Mouse (Mus musculus) lung, postnatal 0 days (tissue): ENCODE results near the gene Pan2.

Experiments used
- CTCF ChIP-seq: IDR thresholded peaks from 2 replicates; pipeline ENCODE4 v1.5.1; 2016; ENCODE audit warnings: antibody characterized with exemption, mild to moderate bottlenecking
- EP300 ChIP-seq: IDR thresholded peaks from 2 replicates; pipeline ENCODE4 v1.6.1; 2016; ENCODE audit warnings: antibody characterized with exemption, mild to moderate bottlenecking, control low read depth

DNA sequence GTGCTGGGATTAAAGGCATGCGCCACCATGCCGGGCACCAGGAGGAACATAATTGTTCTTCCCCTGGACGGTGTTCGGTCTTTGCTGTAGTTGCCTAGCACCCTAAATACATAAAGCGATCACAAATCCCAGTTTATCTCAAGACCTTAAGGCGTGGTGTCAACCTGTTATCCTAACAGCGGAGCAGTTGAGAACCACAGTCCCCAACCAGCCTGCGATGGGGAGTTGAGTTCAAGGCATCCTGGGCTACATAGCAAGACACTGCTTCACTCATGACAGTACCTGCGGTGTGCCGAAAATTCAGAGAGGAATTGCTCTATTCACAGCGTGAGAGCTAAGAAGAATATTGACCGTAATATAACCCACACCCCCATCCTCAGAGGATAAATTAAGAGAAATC is 18.5 kb downstream of the Pan2 start:
- TF ChIP-seq EP300 = no peak
- no peak for TF ChIP-seq CTCF
